Mouse (Mus musculus) heart, adult 18-20 months (tissue): ENCODE data around the gene Mafg. TPM values are rescaled to one million over a fixed set of nuclear protein-coding genes. Genes with fewer than 3 reads are reported as not detected.

Experiments
- DNase-seq, 2 experiments: peaks; one replicate each; pipeline ENCODE4 v3.0.0; 2021 to 2022; ENCODE audit warnings: mixed read lengths in 1 of 2
- total RNA-seq, 2 experiments: library from RNA; stranded (reverse); gene quantifications; 2 replicates each; pipeline ENCODE4 v1.2.3; 2021

The Mafg gene
- total RNA-seq, 2 experiments from 2014 or later: 33.7 to 35.7 TPM

DNA sequence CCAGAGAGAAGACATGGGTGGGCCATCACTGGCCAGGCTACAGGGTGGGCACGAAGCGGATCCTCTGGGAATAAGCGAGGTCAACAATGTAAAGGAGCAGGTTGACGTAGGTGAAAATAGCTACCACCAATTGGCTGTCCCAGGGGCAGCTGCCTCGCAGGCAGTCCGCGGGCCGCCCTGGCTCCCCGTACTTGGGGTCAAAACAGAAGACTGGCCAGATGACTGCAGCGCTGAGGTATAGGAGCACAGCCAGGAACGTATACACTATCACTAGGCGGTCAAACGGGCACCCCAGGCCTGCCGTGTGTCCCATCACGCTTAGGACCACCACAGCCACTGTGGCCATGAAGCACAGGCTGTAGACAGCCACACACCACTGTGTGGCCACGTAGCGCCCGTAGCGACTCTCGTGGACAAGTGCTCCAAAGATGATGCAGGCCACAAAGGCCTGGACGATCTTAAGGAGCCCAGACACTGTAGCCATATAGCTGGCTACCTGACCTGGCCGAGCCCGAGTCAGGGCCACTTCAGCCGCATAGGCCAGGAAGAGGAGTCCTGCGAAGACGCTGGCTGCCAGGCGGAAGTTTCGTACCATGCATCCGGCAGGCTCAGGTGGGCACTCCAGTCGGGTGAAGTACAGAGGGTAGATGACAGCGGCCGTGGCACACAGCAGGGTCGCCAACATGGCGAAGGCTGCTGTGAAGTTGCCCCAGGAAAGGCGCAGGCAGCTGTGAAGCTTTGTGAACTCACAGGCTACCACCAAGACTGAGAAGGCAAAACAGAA lies 13.8 kb upstream of the Mafg start:
- DNase-seq: no peak

DNA sequence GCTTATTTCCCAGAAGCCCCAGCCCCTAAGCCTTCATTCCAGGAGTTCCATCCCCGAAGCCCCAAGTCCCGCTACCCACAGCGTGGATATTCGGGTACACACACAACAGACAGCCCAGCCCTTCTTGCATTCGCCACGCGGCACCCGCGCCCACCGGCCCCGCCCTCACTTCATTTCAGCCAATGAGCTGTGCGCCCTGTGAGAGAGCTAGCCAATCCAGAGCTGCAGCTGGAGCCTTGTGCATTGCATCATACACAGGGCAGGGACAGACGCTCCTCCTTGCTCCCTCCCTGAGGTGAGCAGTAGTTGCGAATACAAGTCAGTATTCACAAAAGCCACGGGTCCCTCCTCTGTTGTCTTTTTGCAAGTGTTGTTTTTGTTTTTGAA lies 10.2 kb upstream of the Mafg start, which contains the start of gene Pycr1:
Pycr1 (minus strand) TSS at position 169 of the 387 bp plus-strand sequence.
- DNase-seq: peak; percentile 96 to 97

DNA sequence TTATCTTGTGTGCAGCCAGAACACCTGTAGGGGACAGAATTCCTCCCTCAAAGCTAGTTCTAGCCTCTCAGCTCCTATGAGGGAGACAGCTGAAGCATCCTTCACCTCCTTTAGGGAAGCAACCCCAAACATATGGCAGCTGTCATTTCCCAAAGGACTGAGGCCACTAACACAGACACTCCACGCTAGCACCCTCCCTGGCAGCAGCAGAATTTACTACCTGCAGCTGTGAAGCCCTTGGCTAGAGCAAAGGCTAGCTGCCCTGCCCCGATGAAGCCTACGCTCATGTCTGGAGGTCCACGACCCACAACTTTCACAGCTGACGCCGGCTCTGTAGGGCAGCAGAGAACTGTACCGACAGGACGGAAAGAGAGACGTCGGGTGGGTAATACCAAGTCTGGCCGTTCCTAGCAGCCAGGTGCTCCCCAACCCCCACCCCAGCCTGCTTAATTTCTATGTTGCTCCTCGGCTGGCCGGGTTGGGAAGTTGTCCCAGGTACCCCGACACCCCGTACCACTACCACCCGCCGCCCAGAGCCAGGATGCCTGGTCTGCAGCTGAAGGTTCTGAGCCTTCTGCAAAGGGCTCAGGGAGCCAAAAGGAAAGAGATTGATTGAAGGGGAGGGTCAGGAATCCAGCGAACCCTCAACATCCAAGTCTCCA lies 9.7 kb upstream of the Mafg start:
- no peak for DNase-seq

DNA sequence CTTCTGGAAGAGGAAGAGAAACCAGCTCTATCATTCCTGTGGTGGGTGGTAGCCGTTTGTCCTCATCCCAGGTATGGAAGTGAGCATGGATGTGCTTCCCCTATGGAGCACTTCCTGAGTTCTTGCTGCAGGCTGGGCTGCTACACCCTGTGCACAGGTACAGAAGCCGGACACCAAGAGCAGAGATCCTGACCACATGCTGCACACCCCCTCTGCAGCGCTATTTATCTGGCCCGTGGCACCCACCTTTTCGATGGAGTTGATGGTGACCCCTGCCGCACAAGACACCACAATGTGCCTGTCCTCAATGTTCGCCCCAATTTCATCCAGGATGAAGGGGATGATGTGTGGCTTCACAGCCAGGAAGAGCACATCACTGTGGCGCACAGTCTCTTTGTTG lies 8.5 kb upstream of the Mafg start:
- no peak for DNase-seq

DNA sequence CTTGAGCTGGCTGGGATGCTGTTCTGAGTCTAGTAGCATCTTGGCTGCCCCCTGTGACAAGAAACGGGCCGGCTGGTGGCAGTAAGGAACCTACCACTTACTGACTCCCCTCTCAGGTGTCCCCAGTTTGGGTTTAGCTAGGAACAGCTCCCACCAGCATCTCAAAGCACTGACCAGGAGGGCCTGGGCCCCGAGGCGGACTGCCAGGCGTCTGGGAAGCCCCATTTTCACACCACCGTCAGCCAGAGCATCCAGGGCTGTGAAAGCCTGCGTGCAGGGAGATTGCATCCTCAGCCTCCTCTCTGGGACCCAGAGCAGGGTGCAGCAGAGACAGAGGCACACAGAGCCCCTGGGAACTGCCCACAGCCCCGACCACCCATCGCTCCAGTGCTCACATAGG lies 7.9 kb upstream of the Mafg start:
- DNase-seq: no peak

DNA sequence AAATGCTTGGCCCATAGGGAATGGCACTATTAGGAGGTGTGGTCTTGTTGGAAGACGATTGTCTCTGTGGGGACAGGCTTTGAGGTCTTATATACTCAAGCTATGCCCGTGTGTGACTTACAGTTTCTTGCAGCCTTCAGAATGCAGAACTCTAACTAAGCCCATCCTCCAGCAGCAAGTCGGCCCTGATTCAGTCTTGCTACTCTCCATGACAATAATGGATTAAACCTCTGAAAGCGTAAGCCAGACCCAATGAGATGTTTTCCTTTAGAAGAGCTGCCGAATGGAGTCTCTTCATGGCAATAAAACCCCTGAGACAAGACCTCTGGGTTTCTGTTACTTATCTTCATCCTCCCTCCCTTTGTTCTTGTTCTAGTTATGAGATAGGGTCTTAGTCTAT lies 1.4 kb upstream of the Mafg start:
- DNase-seq: no peak

DNA sequence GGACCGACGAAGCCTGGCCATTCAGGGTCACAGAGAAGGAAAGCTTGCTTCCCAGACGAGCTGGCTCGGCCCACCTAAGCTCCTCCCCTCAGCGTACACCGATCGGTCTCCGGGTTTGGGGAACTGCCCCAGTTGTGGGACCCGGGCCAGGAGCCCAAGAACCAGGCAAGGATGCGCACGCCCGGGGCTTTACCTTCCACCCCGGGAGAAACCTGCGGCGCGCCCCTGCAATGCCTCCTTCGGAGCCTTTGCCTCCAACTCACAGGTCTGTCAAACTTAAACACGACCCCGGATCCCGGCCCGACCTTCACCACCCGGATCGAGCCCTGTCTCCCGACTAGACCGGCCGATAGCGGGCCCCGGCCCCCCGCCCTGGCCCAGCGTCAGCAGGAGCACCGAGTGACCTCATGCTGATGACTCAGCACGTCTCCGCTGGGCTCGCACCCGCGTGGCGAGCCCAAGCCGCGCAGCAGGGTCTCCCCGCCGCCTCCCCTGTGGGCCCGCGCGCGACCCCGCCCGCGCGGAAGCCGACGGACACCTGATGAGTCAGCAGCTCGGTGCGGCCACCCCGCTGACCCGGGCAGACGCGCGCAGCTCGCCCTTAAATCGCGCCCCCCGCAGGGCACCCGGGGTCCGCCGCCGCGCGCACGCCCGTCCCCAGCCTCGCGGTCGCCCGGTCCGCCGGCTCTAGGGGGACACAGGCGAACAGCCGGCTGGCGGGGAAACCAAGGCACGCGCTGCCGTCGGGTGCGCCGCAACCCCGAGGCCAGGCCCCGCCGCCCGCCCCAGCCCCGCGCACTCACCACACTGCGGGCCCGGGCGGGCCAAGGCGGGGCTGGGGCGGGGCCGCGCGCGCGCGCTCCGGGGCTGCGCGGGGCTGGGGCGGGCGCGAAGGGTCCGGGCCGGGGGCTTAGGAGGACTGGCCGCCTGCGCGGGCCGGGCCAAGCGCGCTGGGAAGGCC lies 561 bp downstream of the Mafg start:
- DNase-seq: peak; percentile 85 to 87

DNA sequence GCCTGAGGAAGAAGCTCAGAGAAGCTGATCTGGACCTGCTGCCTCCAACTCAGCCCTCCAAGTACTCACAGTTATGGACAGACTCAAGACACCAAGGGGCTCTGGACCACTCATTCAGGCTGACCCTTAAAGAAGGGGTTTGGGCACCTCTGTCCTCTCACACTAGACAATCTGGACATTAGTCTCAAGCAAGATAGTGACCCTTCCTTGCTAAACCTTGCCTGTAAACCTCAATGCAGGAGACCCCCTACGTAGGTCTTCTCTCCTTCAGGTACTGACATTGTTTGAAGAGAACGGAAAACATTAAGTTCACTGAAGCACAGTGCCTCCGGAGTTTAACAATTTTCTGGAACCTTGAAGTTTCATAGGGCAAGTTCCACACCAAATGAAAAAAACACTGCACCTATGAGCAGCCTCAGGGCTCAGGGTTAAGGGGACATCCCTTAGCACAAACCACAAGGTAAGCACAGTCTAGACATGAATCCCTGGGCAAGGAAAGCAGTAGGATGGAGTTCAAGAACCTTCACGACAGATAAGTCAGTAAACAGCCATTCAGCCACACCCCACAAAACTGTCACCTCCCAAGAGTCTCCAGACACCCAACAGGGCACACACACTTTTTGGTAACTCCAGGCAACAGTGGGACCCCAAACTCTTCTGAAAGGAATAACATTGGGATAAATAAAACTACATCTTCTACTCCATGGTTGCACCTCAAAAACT lies 1.5 kb downstream of the Mafg start:
- DNase-seq: no peak

DNA sequence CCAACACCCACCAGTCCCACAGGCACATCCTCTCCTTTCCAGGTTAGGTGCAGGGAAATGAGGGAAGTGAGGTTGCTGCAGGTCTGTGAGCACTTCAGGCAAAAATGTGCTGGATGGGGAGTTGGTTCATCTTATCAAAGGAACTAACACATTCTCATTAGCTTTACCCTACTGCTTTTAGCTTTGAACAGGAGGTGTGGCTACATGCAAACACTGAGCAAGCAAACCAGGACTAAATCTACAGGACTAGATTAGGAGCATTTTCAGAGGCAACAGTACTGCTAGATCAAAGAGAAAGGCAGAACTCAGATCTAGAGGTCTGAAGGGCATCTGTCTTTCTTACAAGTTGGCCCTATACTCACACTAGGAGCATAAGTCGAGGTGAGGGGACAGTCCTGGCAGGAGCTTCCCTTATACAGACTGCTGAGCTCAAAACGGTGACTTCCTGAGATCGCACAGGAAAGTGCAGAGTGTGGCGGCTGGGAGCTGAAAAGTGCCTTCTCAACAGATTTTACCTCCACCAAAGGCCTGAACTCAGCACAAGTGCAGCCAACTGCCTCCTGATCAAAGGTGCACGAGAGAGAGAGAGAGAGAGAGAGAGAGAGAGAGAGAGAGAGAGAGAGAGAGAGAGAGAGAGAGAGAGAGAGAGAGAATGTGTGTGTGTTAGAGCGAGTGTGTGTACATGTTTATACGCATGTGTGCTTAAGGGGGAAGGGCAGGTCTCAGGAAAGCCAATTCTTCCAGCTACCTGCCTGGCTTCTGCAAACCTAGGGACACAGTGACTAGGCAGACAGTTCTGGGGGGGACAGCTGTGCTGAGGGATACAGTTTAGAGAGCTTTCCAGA lies 2.3 kb downstream of the Mafg start:
- DNase-seq: no peak

DNA sequence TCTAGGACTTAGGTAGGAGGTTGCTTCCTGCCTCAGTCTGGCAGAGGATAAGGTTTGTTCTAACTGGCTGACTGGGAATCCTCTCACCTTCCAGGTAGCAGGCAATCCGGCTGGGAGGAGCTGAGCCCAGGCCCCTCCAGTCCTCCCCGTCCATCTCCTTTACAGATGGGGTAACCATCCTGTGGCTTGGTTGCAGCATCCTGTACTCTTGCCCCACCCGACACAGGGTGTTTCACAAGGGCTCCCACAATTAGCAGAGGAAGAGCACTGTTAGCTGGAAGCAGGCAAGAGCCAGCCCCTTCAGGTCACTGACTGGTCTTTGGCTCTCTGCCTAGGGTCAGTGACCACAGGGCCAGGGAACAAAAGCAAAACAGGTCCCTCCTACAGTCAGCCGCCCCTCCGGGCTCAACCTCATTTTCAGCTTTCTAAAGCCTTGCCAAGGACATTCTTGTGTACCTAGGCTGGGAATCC lies 3.0 kb downstream of the Mafg start:
- peak; percentile 66 to 73 for DNase-seq

DNA sequence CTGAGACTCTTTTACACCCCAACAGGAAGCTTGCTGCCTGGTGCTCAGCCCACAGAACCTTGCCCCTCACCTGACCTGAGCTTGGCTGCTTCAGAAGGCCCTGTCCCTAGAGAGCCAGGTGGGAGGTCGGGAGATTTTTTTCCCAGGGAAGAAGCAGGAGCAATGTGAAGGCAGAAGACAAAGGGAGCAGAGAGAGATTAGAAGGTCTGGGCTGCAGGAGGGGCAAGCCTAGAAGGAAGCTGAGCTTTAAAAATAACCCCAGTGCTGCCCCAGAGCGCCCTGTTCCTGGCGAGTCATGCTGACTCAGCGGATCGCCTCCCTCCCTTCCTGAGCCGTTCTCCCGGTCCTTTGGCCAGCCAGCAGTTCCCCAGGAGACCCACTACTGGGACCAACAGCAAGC lies 3.5 kb downstream of the Mafg start:
- peak; percentile 74 to 82 for DNase-seq

DNA sequence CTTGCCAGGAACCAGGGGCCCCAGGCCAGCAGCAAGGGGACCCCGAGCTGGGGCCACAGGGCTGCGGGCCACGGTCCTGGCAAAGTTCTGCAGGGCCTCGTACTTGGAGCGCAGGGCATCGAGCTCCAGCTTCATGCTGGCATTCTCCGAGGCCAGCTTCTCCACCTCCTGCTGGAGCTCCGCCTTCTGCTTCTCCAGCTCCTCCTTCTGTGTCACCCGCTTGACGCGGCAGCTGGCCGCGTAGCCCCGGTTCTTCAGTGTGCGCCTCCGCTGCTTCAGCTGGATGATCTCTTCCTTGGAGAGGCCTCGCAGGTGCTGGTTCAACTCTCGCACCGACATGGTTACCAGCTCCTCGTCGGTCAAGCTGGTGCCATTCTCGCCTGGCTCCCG lies 4.1 kb downstream of the Mafg start:
- DNase-seq: peak in 1 of 2 experiments; percentile 73

DNA sequence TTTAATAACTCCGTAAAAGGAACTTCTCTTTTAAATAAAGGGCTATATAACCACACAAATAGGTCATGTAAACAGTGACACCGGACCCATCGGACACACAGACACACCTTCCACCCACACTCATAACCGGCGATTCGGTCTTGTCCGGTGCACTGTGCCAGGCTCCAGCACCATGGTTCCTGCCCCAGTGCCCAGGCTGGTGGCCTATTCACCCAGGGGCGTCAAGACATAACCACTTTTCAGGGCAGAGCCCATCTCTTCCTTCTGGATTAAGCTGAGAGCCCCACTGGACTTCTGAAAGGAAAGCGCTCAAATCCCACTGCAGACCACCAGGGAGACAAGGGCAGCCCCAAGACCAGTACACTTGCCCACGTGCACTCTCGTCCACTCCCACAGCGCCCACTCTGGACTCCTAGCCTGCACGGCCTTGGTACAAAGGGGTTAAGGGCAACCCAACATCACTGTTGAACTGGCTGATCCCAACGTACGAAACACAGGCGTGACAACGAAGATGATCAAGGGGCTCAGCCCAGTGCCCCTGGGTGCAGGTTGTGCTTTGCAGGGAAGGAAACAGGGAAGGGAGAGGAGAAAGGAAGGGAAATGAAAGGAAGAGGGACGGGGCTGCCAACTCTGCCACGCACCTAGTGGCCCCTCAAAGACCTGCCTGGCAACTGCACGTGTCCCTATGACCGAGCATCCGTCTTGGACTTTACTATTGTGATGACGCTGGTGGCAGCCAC lies 4.6 kb downstream of the Mafg start:
- no peak for DNase-seq

DNA sequence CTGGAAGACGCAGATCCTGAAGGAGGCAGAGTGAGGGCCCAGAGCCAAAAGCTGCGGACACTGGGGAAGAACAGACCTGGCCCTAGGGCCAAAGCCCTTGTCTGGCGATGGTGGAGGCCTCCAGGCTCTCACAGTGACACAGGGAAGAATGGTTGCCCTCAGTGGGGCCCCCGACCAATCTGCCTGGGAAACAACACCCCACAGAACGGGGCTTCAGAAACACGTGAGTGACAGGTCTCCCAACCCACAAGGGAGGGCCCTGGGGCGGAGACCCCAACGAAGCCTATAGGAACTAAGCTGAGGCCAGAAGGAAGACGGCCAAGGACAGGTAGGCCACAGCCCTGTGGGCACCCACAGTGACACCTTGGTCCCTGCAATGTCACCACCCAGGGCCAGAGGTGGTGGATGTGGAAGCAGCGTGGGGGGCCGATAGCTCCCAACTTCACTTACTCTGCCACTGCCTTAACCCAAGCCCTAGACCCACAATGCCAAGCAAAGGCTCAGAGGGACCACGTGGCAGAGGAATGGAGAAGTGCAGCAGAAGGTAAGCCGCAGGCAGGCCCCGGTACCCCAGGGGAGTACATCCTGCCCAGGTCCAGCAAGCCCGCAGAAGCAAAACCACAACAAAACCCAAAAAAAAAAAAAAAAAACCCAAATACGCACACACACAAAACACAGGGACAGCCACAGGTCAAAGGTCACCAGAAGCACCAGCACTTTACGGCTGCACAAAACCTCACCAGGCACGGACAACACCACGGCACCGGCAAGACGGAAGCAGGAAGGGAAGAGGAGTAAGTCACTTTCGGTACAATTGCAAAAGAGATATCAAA lies 5.7 kb downstream of the Mafg start:
- DNase-seq: no peak

DNA sequence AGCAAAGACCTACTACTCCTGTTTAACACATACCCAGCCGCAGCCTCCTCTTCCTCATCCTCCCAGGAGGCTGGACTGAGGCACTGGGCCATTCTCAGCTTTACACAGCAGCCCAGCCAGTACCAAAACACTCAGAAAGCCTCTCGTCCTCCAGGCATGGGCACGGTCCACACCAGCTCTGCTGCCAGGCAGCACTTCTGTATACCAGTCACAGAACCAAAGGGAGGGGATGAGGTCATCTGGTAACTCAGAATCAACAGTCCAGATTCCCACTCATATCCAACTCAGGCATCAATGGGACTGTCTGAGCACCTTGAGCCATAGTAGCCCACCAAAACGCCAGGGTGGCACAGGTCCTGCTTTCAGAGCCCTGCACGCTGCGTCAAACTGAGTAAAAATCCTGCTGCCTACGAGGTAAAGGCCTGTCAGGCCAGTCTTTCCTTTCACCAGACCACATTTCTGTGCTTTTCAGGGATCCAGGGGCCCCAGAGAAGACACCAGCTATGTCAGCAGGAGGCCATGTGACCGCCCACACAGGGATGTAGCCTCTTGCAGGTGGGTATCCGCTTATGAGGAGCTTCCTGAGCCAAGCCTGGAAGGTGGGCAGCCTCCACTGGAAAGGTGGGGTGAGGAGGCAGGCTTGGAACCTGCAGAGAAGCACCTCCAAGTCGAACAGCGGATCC lies 6.5 kb downstream of the Mafg start:
- DNase-seq: no peak

DNA sequence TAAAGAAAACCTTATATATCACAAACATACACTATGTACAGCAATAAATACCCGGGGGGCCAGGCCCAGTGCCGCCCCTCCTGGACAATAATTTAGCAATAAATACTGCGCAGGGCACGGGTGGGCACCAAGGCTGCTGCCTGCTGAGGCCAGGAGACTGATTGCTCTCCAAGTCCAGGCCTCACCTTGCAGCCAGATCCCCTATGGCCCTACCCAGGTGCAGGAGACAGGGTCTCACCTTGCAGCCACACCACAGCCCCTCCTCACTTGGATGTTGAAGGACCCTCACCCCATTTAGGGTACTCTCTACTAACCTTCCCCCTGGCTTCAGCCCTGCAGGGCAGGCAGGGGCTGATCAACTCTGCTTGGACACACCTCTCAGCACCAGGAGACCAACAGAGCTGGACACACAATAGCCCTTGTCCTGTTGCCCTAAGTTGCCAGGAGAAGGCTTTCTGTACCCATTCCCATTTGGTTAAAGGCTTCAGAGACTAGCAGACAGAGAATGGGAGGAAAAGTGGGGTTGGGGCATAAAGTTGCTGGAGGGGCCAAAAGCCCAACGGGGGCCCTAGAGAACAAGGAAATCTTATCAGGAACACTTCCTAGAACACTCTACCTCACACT lies 8.1 kb downstream of the Mafg start, which contains the start of gene Sirt7:
Sirt7 (minus strand) TSS at position 89 of the 624 bp plus-strand sequence.
- DNase-seq: no peak

DNA sequence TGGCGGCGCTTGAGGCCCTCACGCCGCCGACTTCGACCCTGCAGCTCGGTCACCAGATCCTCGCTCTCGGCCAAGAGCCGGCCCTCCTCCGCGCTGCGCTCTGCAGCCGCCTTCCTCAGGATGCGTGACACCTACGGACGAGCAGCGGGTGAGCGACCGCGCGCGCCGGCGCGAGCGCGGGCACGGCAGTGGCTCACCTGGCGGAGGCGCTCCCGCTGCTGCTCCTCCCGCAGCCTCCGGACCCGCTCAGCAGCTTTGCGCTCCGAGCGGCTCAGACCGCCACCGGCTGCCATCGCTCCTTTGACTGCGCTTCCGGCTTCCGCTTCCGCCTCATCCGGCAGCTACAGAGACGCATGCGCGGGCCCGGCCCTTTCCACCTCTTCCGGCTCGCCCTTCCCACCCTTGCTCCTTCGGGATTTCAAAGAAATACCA lies 8.7 kb downstream of the Mafg start:
- DNase-seq: peak; percentile 89 to 93
